Mouse (Mus musculus) cortical plate, adult 2 months (tissue): Measurements from ENCODE around the gene Rc3h1.

Experiments used
- CTCF ChIP-seq: fragments of 200-500 bp; IDR thresholded peaks from 2 replicates; pipeline ENCODE4 v1.5.1; 2011; ENCODE audit warnings: mild to moderate bottlenecking, control low read depth, low read length; ENCODE audit not compliant: insufficient read depth; ENCODE audit errors: extremely low read depth
- POLR2A ChIP-seq: fragments of 200-500 bp; IDR thresholded peaks from 2 replicates; pipeline ENCODE4 v1.6.1; 2011; ENCODE audit warnings: mild to moderate bottlenecking, low read length, control low read depth; ENCODE audit not compliant: insufficient read depth; ENCODE audit errors: extremely low read depth

DNA sequence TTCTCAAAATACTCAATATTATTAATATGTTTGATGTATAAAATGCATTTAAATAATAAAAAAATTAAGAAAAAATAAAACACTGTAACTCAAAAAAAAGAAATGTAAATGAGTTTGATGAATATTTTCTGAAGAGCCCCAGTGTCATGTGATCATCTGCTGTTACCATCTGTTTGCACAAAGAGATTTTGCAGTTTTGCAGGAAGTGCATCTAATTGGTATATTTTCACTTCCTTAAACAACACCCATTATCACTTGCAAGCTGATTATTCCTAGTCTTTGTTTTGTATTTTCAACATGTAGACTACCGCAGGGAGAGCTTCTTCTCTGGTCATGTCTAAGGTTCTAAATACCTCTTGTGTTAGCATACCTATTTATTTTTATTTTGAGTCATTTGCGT, 45.1 kb upstream of the Rc3h1 start:
- no peak for TF ChIP-seq POLR2A
- TF ChIP-seq CTCF: no peak
